Mouse (Mus musculus) intestine, embryonic 14.5 days (tissue): ENCODE measurements around the gene Slc2a5. TPM values are rescaled to one million over a fixed set of nuclear protein-coding genes. Genes with fewer than 3 reads are reported as not detected.

Experiments
- ATAC-seq: fragments of 200-750 bp; cut with Nextera tagmentation; replicated peaks from 2 replicates; pipeline ENCODE4 v1.8.0; 2017; ENCODE audit warnings: low read depth, moderate number of reproducible peaks, moderate TSS enrichment, moderate library complexity; ENCODE audit not compliant: low FRiP score, low TSS enrichment
- DNase-seq: peaks from one replicate; pipeline ENCODE4 v3.0.0-alpha.2; 2018; ENCODE audit warnings: low spot score
- H3K27ac ChIP-seq: fragments of 300-500 bp; sonication (generic); 2 replicates; pipeline ENCODE4 v1.5.1; 2014; ENCODE audit warnings: low read depth, mild to moderate bottlenecking, control low read depth
- H3K27me3 ChIP-seq: fragments of 300-500 bp; sonication (generic); replicated peaks from 2 replicates; pipeline ENCODE4 v1.6.1; 2014; ENCODE audit warnings: low read length, control low read depth; ENCODE audit not compliant: control insufficient read depth, insufficient read depth
- H3K36me3 ChIP-seq: fragments of 300-500 bp; sonication (generic); 2 replicates; pipeline ENCODE4 v1.6.1; 2014; ENCODE audit warnings: low read length, control low read depth; ENCODE audit not compliant: control insufficient read depth, insufficient read depth
- H3K4me1 ChIP-seq: fragments of 300-500 bp; sonication (generic); replicated peaks from 2 replicates; pipeline ENCODE4 v1.6.1; 2014; ENCODE audit warnings: low read length, control low read depth, mixed read lengths; ENCODE audit not compliant: control insufficient read depth, insufficient read depth
- H3K4me2 ChIP-seq: fragments of 300-500 bp; sonication (generic); 2 replicates; pipeline ENCODE4 v1.6.1; 2014; ENCODE audit warnings: low read length
- H3K4me3 ChIP-seq: fragments of 300-500 bp; sonication (generic); 2 replicates; pipeline ENCODE4 v1.5.1; 2014; ENCODE audit warnings: low read depth, low read length, control low read depth, mixed read lengths
- H3K9ac ChIP-seq: fragments of 300-500 bp; sonication (generic); 2 replicates; pipeline ENCODE4 v1.6.1; 2014; ENCODE audit warnings: mild to moderate bottlenecking, low read length
- H3K9me3 ChIP-seq: fragments of 300-500 bp; sonication (generic); 2 replicates; pipeline ENCODE4 v1.6.1; 2016; ENCODE audit warnings: low read length, control low read depth; ENCODE audit not compliant: control insufficient read depth
- WGBS: fragments of 180-500 bp; shearing (Covaris S2); extraction: QIAGEN DNeasy Blood & Tissue Kit; methylation state at CpG from one replicate; pipeline ENCODE4 v1.1.7; 2014; 5-methylcytosine and 5-hydroxymethylcytosine counted together
- polyA plus RNA-seq: library from polyadenylated mRNA; unstranded; fragments of >200 nt; fragmentation: Nextera tagmentation; extraction: Ambion mirVana; gene quantifications from 2 replicates; pipeline ENCODE4 v1.2.1, GENCODE M21; 2014

Slc2a5 gene
- polyA plus RNA-seq, 1 experiment from 2014 or later: 1.9 TPM

GRCm38 (mm10) chr4:150157348-150157882 is 38.3 kb downstream of the Slc2a5 start:
- H3K9ac ChIP-seq: no peak overlapping the region
- H3K27ac ChIP-seq: no peak overlapping the region
- H3K27me3 ChIP-seq: no peaks in the 10 kb centered on the region
- H3K4me1 ChIP-seq: no peaks in the 10 kb centered on the region
- WGBS: 67% methylated on average over 14 of the region's 14 CpGs
- DNase-seq (no peak), ATAC-seq (no peak)
- no peak overlapping the region for H3K4me2 ChIP-seq
- no peak overlapping the region for H3K4me3 ChIP-seq
- H3K9me3 ChIP-seq: no peaks in the 10 kb centered on the region
- no peaks in the 10 kb centered on the region for H3K36me3 ChIP-seq

- Histone ChIP-seq H3K27ac (no peak overlapping the region), H3K4me2 (no peak overlapping the region), H3K4me1 (no peaks in the 10 kb centered on the region), H3K27me3 (no peaks in the 10 kb centered on the region), H3K36me3 (no peaks in the 10 kb centered on the region), H3K4me3 (no peak overlapping the region), H3K9me3 (0 out of 2 replicates have a peak, but pooled peaks cover 3% of the 10 kb centered on the region), H3K9ac (no peak overlapping the region)
- WGBS: 72% methylated on average over 2 of the region's 2 CpGs
- ATAC-seq (no peak), DNase-seq (no peak)
Measured at GRCm38 (mm10) chr4:150159458-150159857, 40.4 kb downstream of the Slc2a5 start.

- H3K4me1 ChIP-seq: no peaks in the 10 kb centered on the region
- no peaks in the 10 kb centered on the region for H3K27me3 ChIP-seq
- no peak overlapping the region for H3K9ac ChIP-seq
- 0 out of 2 replicates have a peak, but pooled peaks cover 3% of the 10 kb centered on the region for H3K9me3 ChIP-seq
- DNase-seq (no peak), ATAC-seq (no peak)
- H3K27ac ChIP-seq: no peak overlapping the region
- H3K36me3 ChIP-seq: no peaks in the 10 kb centered on the region
- H3K4me3 ChIP-seq: no peak overlapping the region
- H3K4me2 ChIP-seq: no peak overlapping the region
- WGBS: 71% methylated on average over 13 of the region's 13 CpGs
Measured at GRCm38 (mm10) chr4:150162561-150163169, 43.6 kb downstream of the Slc2a5 start.

- peak; percentile 66 for DNase-seq
- Histone ChIP-seq H3K36me3 (no peaks in the 10 kb centered on the region), H3K4me3 (no peak overlapping the region), H3K27me3 (no peaks in the 10 kb centered on the region), H3K4me2 (no peak overlapping the region), H3K9me3 (0 out of 2 replicates have a peak, but pooled peaks cover 3% of the 10 kb centered on the region), H3K4me1 (no peaks in the 10 kb centered on the region), H3K9ac (no peak overlapping the region), H3K27ac (no peak overlapping the region)
- ATAC-seq: peak; percentile 72
- WGBS: 36% methylated on average over 13 of the region's 13 CpGs
Measured at GRCm38 (mm10) chr4:150164875-150165274, 45.8 kb downstream of the Slc2a5 start.

GRCm38 (mm10) chr4:150168406-150168805 is 49.3 kb downstream of the Slc2a5 start:
- H3K4me2 ChIP-seq: no peak overlapping the region
- DNase-seq (no peak), ATAC-seq (no peak)
- no peak overlapping the region for H3K4me3 ChIP-seq
- H3K9me3 ChIP-seq: 0 out of 2 replicates have a peak, but pooled peaks cover 3% of the 10 kb centered on the region
- WGBS: 74% methylated on average over 10 of the region's 10 CpGs
- H3K27me3 ChIP-seq: no peaks in the 10 kb centered on the region
- no peaks in the 10 kb centered on the region for H3K36me3 ChIP-seq
- H3K4me1 ChIP-seq: no peaks in the 10 kb centered on the region
- no peak overlapping the region for H3K9ac ChIP-seq
- H3K27ac ChIP-seq: no peak overlapping the region

DNA sequence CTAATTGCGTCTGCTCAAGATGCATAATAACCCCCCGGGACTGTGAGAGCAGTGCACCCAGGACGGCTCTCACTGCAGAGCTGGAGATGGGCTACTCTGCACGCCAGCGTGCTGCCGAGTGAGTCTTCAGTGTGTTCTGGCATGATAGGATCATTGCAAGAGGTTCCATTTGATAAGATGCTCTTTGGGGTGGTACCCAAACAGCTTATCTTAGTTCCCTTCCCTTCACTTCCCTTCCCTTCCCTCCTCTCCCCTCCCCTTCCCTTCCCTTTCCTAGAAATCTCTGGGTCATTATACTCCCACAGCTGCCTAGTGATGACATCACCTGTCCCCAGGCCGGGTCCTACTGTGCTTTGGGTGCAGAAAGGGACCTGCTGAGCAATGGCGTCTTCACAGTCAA is 53.0 kb downstream of the Slc2a5 start:
- ATAC-seq: no peak
- 77% methylated on average over 8 of the region's 8 CpGs for WGBS

DNA sequence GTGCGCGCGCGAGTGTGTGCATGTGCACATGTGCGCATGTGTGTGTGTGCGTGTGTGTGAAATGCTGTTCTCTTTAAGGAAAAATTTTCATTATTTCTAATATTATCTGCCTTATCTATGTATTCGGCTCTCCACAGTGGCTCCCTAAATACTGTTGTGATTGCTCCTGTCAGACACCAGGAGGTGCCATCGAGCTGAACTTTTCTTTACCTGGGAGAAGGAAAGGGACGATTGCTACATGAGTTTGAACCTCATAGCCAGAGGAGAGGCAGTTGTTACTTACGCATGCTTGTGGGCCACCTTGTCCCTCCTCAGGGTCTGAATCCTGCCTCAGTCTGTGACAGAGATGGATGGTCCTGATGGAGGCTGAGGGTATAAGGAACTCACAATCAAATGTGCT is 54.2 kb downstream of the Slc2a5 start:
- Histone ChIP-seq H3K4me3 (no peak overlapping the region), H3K9me3 (no peaks in the 10 kb centered on the region), H3K36me3 (no peaks in the 10 kb centered on the region), H3K27me3 (no peaks in the 10 kb centered on the region), H3K4me1 (no peaks in the 10 kb centered on the region), H3K4me2 (no peak overlapping the region), H3K9ac (no peak overlapping the region), H3K27ac (no peak overlapping the region)
- peak; percentile 74 for DNase-seq
- no peak for ATAC-seq
- WGBS: 61% methylated on average over 10 of the region's 10 CpGs

More for the DNA sequence above, 53.0 kb downstream of the Slc2a5 start:
- no peak overlapping the region for H3K4me3 ChIP-seq
- DNase-seq: no peak
- H3K36me3 ChIP-seq: no peaks in the 10 kb centered on the region
- H3K27ac ChIP-seq: no peak overlapping the region
- no peak overlapping the region for H3K4me2 ChIP-seq
- no peaks in the 10 kb centered on the region for H3K9me3 ChIP-seq
- no peaks in the 10 kb centered on the region for H3K4me1 ChIP-seq
- no peaks in the 10 kb centered on the region for H3K27me3 ChIP-seq
- H3K9ac ChIP-seq: no peak overlapping the region

DNA sequence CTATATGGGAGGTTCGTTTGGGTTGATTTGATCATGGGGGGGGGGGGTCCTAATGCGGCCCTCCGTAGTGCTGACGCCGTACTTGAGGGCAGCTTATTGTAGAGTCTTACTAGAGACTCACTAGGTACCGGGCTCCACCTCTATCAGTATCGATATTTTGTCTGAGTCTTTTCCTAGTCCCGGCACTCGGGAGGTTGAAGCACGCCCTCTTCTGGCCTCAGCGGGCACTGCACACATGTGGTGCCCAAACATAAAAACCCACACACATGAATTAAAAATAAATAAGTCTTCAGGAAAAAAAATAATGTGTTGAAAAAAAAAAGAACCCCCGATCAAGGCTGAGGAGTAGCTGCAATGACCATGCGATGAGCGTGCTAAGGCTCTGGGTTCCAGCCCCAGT is 54.9 kb downstream of the Slc2a5 start:
- H3K4me1 ChIP-seq: no peaks in the 10 kb centered on the region
- WGBS: 92% methylated on average over 14 of the region's 14 CpGs

DNA sequence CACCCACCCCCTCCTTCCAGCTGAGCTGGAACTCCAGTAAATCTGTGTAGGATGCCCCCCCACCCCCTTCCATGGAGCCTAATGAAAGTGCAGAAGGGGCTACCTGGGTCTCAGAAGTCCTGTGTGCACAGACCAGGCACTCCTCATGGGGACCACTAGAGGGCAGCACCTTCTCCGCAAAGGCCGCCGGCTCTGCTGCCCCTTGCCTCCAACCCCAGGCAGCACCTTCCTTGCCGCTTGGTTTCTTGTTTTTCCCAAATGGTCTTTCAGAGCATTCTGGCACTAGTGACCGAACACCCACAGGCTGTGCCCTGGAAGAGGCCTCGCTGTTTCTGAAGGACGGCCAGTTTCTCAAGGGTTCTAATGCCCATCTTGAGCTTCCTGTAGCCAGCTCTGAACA is 57.5 kb downstream of the Slc2a5 start:
- Histone ChIP-seq H3K4me2 (no peak overlapping the region), H3K36me3 (no peaks in the 10 kb centered on the region), H3K9me3 (no peaks in the 10 kb centered on the region), H3K27me3 (no peaks in the 10 kb centered on the region), H3K27ac (no peak overlapping the region), H3K9ac (no peak overlapping the region), H3K4me3 (no peak overlapping the region), H3K4me1 (no peaks in the 10 kb centered on the region)
- ATAC-seq (no peak), DNase-seq (peak; percentile 76)
- 5% methylated on average over 7 of the region's 7 CpGs for WGBS

More for the DNA sequence above, 54.9 kb downstream of the Slc2a5 start:
- H3K27me3 ChIP-seq: no peaks in the 10 kb centered on the region
- DNase-seq (no peak), ATAC-seq (no peak)
- no peak overlapping the region for H3K27ac ChIP-seq
- H3K9me3 ChIP-seq: no peaks in the 10 kb centered on the region
- H3K4me3 ChIP-seq: no peak overlapping the region
- H3K4me2 ChIP-seq: no peak overlapping the region
- H3K9ac ChIP-seq: no peak overlapping the region
- H3K36me3 ChIP-seq: no peaks in the 10 kb centered on the region
